Mouse (Mus musculus) granulocyte monocyte progenitor cell, adult 5-6 weeks (primary cell): ENCODE results near the gene D230025D16Rik. TPM values are rescaled to one million over a fixed set of nuclear protein-coding genes. Genes with fewer than 3 reads are reported as not detected.
A peak's percentile ranks its signal among the peaks of the same experiment; 100 is the strongest.

Experiments used
- ATAC-seq: replicated peaks from 2 replicates; pipeline ENCODE4 v1.8.0; 2016; ENCODE audit warnings: mild to moderate bottlenecking, moderate TSS enrichment, inconsistent platforms; ENCODE audit not compliant: poor library complexity, severe bottlenecking
- total RNA-seq, 2 experiments: library from RNA; stranded (forward) in 1 of 2; stranded (reverse) in 1 of 2; fragments of 200-712, 200-1000 nt in 1 of 2; fragments of >200 nt in 1 of 2; fragmentation: Nextera tagmentation in 1 of 2; gene quantifications; 2 replicates each; pipeline ENCODE4 v1.2.3; 2014 to 2017

D230025D16Rik gene
- total RNA-seq, 2 experiments from 2014 or later: 21.8 to 41.0 TPM

- ATAC-seq: no peak
Observed at GRCm38 (mm10) chr8:105235206-105235605, 10.3 kb downstream of the D230025D16Rik start.

GRCm38 (mm10) chr8:105237442-105238142, 12.6 kb downstream of the D230025D16Rik start:
- peak; percentile 85 for ATAC-seq

GRCm38 (mm10) chr8:105241016-105241415, 16.1 kb downstream of the D230025D16Rik start:
- no peak for ATAC-seq

- no peak for ATAC-seq
Observed at GRCm38 (mm10) chr8:105251954-105252353, 27.0 kb downstream of the D230025D16Rik start.

- no peak for ATAC-seq
Observed at GRCm38 (mm10) chr8:105252680-105253537, 28.0 kb downstream of the D230025D16Rik start.

GRCm38 (mm10) chr8:105253766-105254151, 28.8 kb downstream of the D230025D16Rik start:
- ATAC-seq: no peak

GRCm38 (mm10) chr8:105254152-105254965, 29.4 kb downstream of the D230025D16Rik start:
- ATAC-seq: peak; percentile 91

- peak; percentile 26; the same call in 1 of the 2 replicates for ATAC-seq
Observed at GRCm38 (mm10) chr8:105254966-105255350, 30.0 kb downstream of the D230025D16Rik start, which contains the start of gene B3gnt9. Gene B3gnt9 (minus strand): TSS chr8:105255153.

- no peak for ATAC-seq
Observed at GRCm38 (mm10) chr8:105257318-105258114, 32.6 kb downstream of the D230025D16Rik start.

- no peak for ATAC-seq
Observed at GRCm38 (mm10) chr8:105258911-105259720, 34.2 kb downstream of the D230025D16Rik start.

GRCm38 (mm10) chr8:105259721-105260320, 34.9 kb downstream of the D230025D16Rik start:
- ATAC-seq: peak; percentile 64

- ATAC-seq: no peak
Observed at GRCm38 (mm10) chr8:105260371-105261099, 35.6 kb downstream of the D230025D16Rik start.

GRCm38 (mm10) chr8:105261326-105261980, 36.5 kb downstream of the D230025D16Rik start:
- no peak for ATAC-seq

GRCm38 (mm10) chr8:105263244-105263912, 38.4 kb downstream of the D230025D16Rik start:
- ATAC-seq: no peak

- peak; percentile 61 for ATAC-seq
Observed at GRCm38 (mm10) chr8:105264024-105264982, 39.4 kb downstream of the D230025D16Rik start, which contains the start of the genes Tradd and Fbxl8. Gene Tradd (minus strand): TSS chr8:105264609. Gene Fbxl8 (plus strand): TSS chr8:105264648.
